Mouse (Mus musculus): Measurements from ENCODE around the gene Akap6.
"Not testable (repeated sequence)": the region's sequence is repeated elsewhere in the genome, so short reads cannot be mapped to it uniquely, and the experiment has no call there.

Gene Akap6

GRCm38 (mm10) chr12:52711857-52712640 is 12.9 kb downstream of the Akap6 start:
- in situ Hi-C loops (cut with MboI, MseI), result no loop called here

DNA sequence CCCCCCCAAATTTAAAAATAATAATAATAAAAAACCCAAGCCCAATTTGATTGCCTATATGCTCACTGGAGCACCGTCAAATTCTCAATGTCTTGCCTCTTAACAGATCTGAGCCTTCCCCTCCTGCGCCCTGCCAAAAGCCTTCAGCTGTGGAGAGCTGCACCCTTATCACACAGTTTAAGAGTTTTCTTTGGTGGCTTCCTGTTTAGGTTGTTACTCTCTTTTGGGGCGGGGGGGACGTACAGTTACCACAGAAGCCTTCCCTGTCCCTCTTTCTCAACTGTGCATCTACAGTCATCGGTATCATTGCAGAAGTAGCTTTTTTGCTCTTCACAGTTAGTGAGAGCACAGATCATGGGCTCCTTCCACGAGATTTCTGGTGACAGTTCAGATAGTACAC is 19.2 kb downstream of the Akap6 start:
- in situ Hi-C loops (cut with MboI, MseI), result no loop called here

DNA sequence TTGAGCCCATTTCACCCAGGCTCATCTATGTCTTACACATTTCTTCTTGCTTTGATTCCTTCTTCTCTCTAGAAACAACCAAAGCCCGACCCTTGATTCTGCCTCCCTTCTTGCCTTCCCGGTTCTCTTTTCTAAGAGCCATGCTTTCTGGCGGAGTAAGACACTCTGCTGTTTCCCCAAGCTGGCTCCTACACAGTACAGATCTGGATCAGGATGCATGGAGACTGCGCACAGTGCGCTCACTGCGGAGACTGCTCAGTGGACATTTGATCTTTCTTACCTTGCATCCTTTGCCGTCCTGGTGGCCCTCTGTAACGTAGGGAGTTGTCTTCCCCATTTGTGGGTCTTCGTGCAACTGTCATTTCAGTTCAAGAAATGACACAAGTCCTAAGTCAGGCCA is 20.0 kb downstream of the Akap6 start:
- in situ Hi-C loops (cut with MboI, MseI), result no loop called here

DNA sequence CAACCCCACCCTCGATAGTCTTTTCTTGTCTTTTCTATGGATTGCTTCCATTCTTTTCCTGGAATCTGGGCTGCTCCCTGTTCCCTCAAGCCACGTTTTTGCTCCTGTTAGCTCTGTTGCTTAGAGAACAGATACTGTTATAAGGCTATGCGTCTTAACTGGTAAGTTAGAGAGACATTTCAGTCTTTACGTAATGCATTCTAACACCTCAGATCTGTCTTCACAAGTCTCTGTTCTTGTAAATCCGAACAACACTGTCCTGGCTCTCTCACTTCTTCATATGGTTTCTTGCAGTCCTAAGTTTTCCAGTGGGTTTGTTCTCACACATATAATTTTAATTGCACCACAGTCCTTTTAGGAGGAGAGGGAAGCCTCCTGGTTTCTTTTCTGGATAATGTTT is 20.5 kb downstream of the Akap6 start:
- in situ Hi-C loops (cut with MboI, MseI), result no loop called here

DNA sequence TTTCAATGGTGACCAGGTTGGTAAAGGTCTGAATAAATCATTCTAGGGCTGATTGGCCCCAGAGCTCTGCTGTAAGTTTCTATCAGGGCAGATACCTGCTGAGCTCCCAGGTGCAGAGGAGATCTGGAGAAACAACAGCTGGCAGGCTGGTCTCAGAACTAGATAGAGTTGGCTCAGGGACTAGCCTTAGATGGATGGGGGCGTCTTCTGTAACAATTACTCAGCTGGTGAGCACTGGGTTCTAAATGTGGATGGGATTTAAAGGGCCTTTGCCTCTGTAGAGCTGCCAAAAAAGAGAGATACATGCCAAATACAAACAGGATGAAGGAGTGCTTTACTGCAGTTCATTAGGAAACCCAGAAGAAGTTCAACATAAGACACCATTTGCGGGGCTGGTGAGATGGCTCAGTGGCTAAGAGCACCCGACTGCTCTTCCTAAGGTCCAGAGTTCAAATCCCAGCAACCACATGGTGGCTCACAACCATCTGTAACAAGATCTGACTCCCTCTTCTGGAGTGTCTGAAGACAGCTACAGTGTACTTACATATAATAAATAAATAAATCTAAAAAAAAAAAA is 24.9 kb downstream of the Akap6 start:
- in situ Hi-C loops (cut with MboI, MseI), result not testable (repeated sequence)

GRCm38 (mm10) chr12:52726434-52727231 is 27.4 kb downstream of the Akap6 start:
- in situ Hi-C loops (cut with MboI, MseI), result no loop called here

GRCm38 (mm10) chr12:52729396-52729795 is 30.2 kb downstream of the Akap6 start:
- in situ Hi-C loops (cut with MboI, MseI), result no loop called here

GRCm38 (mm10) chr12:52735161-52735560 is 36.0 kb downstream of the Akap6 start:
- in situ Hi-C loops (cut with MboI, MseI), result not testable (repeated sequence)

- in situ Hi-C loops (cut with MboI, MseI), result no loop called here
Measured at GRCm38 (mm10) chr12:52737151-52737550, 38.0 kb downstream of the Akap6 start.

DNA sequence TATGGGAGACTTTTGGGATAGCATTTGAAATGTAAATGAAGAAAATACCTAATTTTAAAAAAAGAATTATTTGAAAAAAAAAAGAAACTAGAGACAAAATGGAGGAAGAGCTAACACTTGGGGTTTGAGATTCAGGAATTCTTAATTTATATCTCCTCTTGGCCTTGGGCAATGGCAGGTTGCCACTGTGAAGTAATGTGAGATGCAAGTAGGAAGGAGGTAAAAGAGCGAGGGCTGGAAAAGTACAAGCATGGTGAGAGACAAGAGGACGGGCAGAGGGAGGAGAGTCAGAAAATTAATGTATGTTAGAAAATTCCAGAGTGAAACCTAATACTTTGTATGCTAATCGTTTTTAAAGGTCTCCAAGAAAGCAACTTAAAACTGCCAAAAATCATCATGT is 40.1 kb downstream of the Akap6 start:
- in situ Hi-C loops (cut with MboI, MseI), result no loop called here

- in situ Hi-C loops (cut with MboI, MseI), result no loop called here
Measured at GRCm38 (mm10) chr12:52741801-52742200, 42.6 kb downstream of the Akap6 start.

GRCm38 (mm10) chr12:52750006-52750405 is 50.8 kb downstream of the Akap6 start:
- in situ Hi-C loops (cut with MboI, MseI), result no loop called here

GRCm38 (mm10) chr12:52755649-52756048 is 56.5 kb downstream of the Akap6 start:
- in situ Hi-C loops (cut with MboI, MseI), result no loop called here

GRCm38 (mm10) chr12:52757881-52758280 is 58.7 kb downstream of the Akap6 start:
- in situ Hi-C loops (cut with MboI, MseI), result no loop called here

- in situ Hi-C loops (cut with MboI, MseI), result no loop called here
Measured at GRCm38 (mm10) chr12:52764046-52764445, 64.9 kb downstream of the Akap6 start.

- in situ Hi-C loops (cut with MboI, MseI), result no loop called here
Measured at GRCm38 (mm10) chr12:52764810-52765209, 65.6 kb downstream of the Akap6 start.

GRCm38 (mm10) chr12:52769561-52769960 is 70.4 kb downstream of the Akap6 start:
- in situ Hi-C loops (cut with MboI, MseI), result no loop called here

DNA sequence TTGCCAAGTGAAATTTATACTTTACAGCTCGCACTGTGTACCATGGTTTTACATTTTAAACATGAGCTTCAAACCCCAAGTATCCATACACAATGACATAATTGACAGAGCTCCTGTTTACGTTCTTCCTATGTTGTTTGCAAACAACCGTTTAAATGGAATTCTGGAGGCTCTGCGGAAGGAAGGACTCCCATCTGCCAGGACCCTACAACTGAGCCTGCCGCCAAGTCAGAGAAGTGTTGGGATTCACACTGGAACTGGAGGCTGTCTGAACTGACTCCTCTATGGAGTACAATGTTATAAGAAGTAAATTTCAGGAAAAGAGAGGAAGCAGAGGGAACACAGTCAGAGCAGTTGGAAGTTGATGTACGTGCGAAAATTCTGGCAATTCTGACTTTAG is 72.7 kb downstream of the Akap6 start:
- in situ Hi-C loops (cut with MboI, MseI), result no loop called here

- in situ Hi-C loops (cut with MboI, MseI), result no loop called here
Measured at GRCm38 (mm10) chr12:52772494-52773280, 73.5 kb downstream of the Akap6 start.

DNA sequence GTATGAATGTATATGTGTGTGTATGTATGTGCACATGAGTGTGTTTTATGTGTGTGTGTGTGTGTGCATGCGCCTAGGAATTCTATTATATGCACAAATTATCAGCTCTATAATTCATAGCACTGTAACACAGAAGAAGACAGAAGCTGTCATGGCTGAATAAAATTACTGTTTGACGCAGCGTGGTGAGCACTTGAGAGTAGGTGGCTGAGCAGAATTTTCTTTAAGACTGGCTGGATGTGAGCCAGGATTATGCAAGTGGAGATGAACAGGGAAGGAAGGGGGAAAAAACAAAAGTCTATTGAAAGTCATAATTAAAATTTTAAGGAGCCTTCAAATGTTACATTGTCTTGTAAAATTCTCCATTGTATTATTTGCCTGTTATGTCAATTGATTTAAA is 74.7 kb downstream of the Akap6 start:
- in situ Hi-C loops (cut with MboI, MseI), result no loop called here

DNA sequence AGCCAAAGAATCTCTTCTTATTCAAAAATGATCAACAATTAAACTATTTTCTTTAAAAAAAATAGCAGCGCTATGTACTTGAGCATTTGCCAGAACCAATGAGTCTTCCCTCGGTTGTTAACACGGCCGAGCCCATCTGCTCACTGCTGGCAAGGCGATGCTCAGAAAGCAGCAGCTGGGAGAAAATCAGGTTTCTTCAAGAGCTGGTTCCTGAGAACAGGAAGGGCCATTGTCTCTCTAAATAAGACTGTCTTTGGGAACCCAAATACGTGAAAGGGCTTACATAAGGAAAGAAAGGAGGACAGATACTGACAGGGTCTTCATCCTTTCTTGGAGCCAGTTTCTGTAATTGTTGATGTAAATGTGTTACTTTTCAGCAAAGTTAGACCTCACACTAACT is 75.2 kb downstream of the Akap6 start:
- in situ Hi-C loops (cut with MboI, MseI), result no loop called here

- in situ Hi-C loops (cut with MboI, MseI), result loop anchor here (5.0 kb wide), 1 partner anchor 52 kb away; no protein-coding TSS in a partner anchor
Measured at GRCm38 (mm10) chr12:52780216-52780615, 81.0 kb downstream of the Akap6 start.

Measured in T-helper 2 cell (primary cell).